Mouse (Mus musculus) MEL (cell line): ENCODE results near the gene Asb4.

ENCODE experiments used
- CTCF ChIP-seq, 3 experiments: IDR thresholded peaks in 2 of 3; conservative IDR thresholded peaks in 1 of 3; 2 replicates each; pipeline ENCODE4 v1.5.1; 2011 to 2012; ENCODE audit warnings: low read length in 3 of 3, low read depth in 2 of 3, mild to moderate bottlenecking in 2 of 3, improper control_type of control experiment in 1 of 3, inconsistent platforms in 1 of 3, mixed read lengths in 1 of 3, moderate library complexity in 1 of 3; ENCODE audit not compliant: control insufficient read depth in 1 of 3, insufficient read depth in 1 of 3, poor library complexity in 1 of 3, severe bottlenecking in 1 of 3
- E2F4 ChIP-seq: IDR thresholded peaks from 2 replicates; pipeline ENCODE4 v1.6.1; 2011; ENCODE audit warnings: low read depth, low read length, improper control_type of control experiment, borderline replicate concordance
- ELF1 ChIP-seq: IDR thresholded peaks from 2 replicates; pipeline ENCODE4 v1.6.1; 2014; ENCODE audit warnings: low read depth, mild to moderate bottlenecking, inconsistent platforms, low read length, improper control_type of control experiment, moderate library complexity
- EP300 ChIP-seq, 2 experiments: IDR thresholded peaks; 2 replicates each; pipeline ENCODE4 v1.6.1; 2011; ENCODE audit warnings: improper control_type of control experiment in 2 of 2, low read length in 2 of 2, low read depth in 1 of 2, mild to moderate bottlenecking in 1 of 2
- HCFC1 ChIP-seq: IDR thresholded peaks from 2 replicates; pipeline ENCODE4 v1.6.1; 2012; ENCODE audit warnings: low read depth, mild to moderate bottlenecking, inconsistent platforms, low read length, improper control_type of control experiment, moderate library complexity
- MAX ChIP-seq: IDR thresholded peaks from 2 replicates; pipeline ENCODE4 v1.6.1; 2011; ENCODE audit warnings: low read length, improper control_type of control experiment
- MXI1 ChIP-seq: IDR thresholded peaks from 2 replicates; pipeline ENCODE4 v1.6.1; 2011; ENCODE audit warnings: mild to moderate bottlenecking, low read depth, low read length, improper control_type of control experiment
- POLR2A ChIP-seq, 2 experiments: IDR thresholded peaks; 2 replicates each; pipeline ENCODE4 v1.6.1; 2011 to 2012; ENCODE audit warnings: low read length in 2 of 2, mild to moderate bottlenecking in 2 of 2, control low read depth in 1 of 2, improper control_type of control experiment in 1 of 2, low read depth in 1 of 2, moderate library complexity in 1 of 2; ENCODE audit not compliant: control insufficient read depth in 1 of 2, insufficient read depth in 1 of 2, poor library complexity in 1 of 2
- POLR2AphosphoS2 ChIP-seq: IDR thresholded peaks from 2 replicates; pipeline ENCODE4 v1.6.1; 2011; ENCODE audit warnings: low read length, improper control_type of control experiment
- RAD21 ChIP-seq: IDR thresholded peaks from 2 replicates; pipeline ENCODE4 v1.6.1; 2011; ENCODE audit warnings: mild to moderate bottlenecking, low read depth, low read length, improper control_type of control experiment
- SIN3A ChIP-seq: IDR thresholded peaks from 2 replicates; pipeline ENCODE4 v1.6.1; 2012; ENCODE audit warnings: low read length, improper control_type of control experiment, inconsistent platforms
- TBP ChIP-seq: IDR thresholded peaks from 2 replicates; pipeline ENCODE4 v1.8.0; 2011; ENCODE audit warnings: low read depth, low read length, improper control_type of control experiment
- ZNF384 ChIP-seq: IDR thresholded peaks from 2 replicates; pipeline ENCODE4 v1.6.1; 2012; ENCODE audit warnings: low read depth, mild to moderate bottlenecking, inconsistent platforms, low read length, improper control_type of control experiment

- TF ChIP-seq MXI1 (no peak), ELF1 (no peak), CTCF (IDR thresholded peaks at IDR 0.05 in 2 of 3, conservative IDR thresholded peaks at IDR 0.05 in 1 of 3; ENCODE audit: control insufficient read depth in 1 of 3, insufficient read depth in 1 of 3, low read depth in 2 of 3, low read length in 3 of 3, poor library complexity in 1 of 3, severe bottlenecking in 1 of 3) (no peak), E2F4 (no peak), MAX (no peak), RAD21 (no peak), POLR2A (IDR thresholded peaks at IDR 0.05; ENCODE audit: control insufficient read depth in 1 of 2, insufficient read depth in 1 of 2, low read depth in 1 of 2, low read length in 2 of 2, poor library complexity in 1 of 2) (no peak), EP300 (IDR thresholded peaks at IDR 0.05; ENCODE audit: low read depth in 1 of 2, low read length in 2 of 2) (no peak), ZNF384 (no peak), SIN3A (no peak), POLR2AphosphoS2 (no peak), TBP (no peak), HCFC1 (no peak)
These were observed 11.8 kb downstream of the Asb4 start for GRCm38 (mm10) chr6:5394971-5395370.
